Mouse (Mus musculus): Measurements from ENCODE around the gene Cavin3.
A peak's percentile ranks its signal among the peaks of the same experiment; 100 is the strongest.

The Cavin3 gene

DNA sequence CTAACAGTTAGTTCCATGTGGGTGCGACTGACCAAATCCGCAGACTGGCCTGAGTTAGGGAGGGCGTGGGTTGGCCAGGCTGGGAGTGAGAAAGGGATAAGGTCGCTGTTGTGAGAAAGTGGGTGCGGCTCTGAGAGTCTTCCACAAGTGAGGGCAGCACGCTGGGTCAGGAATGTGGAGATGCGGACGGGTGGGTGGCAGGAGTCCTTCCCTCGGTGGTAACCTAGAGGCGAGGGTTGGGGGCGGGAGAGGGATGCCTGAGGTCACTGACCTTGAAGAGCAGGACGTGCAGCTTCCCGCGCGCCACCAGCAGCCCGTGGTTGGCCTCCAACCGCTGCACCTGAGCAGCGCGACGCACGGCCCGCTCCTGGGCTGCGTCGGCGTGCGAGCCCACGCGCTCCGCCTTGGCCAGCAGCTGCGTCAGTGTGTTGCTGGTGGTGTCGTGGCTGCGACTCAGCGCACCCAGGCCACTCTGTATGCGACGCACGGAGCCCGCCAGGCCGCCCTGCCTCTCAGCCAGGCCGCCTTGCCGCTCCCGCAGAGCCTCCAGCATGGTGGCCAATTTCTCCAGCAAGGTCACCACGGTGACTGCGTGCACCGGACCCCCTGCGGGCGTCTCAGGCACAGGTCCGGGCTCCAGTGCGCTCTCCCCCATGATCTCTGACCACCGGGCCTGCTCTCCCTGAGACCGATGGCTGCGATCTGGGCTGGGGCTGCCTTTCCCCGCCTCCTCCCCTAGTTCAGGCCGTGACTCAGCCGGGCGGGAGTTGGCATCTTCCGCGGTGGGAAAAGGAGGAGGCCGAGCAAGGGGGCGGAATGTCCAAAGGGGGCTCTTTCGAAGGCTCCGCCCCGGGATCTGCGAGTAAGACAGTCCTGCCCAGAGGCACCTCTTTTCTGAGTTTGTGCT, at the start of gene Cavin3:
Gene Cavin3 (minus strand): TSS at position 796 of the 907 bp plus-strand sequence.
- no peak for DNase-seq (ENCODE audit: low read depth)

DNA sequence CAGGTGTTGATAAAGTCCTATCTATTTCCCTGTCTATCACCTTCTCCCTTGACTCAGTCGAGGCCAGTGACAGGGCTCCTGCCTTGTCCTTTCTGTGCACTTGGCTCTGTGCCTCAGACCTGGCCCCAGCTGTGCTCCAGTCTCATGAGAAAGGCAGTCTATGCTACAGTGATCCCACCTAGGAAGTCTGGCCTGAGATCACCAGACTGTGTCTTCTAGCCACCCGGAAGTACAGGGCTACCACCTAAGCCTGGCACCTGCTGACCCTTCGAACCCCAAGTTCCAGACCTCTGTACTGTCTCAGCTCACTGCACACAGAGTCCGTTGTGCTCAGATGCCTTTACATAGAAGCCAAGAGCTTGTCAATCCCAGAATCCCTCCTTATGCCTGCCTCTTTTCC, 46.0 kb upstream of the Cavin3 start:
- DNase-seq (ENCODE audit: low read depth) = no peak

DNA sequence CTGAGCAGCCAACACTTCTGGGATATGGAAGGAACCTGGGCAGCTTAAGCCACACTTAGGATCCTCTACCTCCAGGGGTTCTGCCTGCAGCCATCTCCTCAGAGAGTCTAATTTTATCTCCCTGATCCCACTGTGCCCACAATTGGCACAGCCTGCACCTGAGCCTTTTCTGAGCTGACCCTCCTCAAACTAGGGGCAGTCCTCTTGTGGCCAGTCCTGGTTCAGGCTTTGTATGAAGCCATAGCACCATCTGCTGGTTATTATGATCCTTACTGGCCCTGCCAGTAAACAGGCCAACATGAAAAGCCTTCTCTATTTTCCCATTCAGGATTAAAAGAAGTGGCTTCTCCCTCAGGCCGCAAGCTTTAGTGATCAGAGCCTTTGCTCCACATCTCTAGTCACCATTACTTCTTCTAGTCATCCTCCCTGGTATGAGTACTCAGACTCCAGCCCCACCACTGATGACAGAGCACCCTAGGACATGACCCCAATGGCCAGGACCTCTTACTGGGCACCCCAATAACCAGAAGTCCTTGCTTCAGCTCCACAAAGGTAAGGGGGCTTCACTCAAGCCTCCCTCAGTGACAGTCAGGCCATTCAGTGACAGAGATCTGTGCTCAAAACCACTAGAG, 45.3 kb upstream of the Cavin3 start:
- no peak for DNase-seq (ENCODE audit: low read depth)

DNA sequence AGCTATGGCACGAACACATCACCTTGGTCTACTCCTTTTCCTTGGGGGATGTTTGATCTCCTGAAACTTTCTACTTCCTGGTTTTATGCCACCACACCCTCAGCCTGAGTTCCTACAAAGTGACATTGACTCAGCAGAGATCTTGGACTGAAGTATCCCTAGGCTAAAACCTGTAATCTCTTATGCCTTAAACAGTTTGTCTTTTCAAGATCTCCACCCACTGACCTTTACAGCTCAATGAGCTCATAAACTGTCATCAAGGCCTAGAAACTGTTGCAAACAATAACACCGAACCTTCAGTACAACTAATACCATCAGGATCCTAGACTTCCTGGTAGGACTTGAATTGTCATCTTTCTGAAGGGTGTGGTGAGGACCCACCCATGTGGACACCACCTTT, 42.1 kb upstream of the Cavin3 start:
- DNase-seq (ENCODE audit: low read depth) = no peak

DNA sequence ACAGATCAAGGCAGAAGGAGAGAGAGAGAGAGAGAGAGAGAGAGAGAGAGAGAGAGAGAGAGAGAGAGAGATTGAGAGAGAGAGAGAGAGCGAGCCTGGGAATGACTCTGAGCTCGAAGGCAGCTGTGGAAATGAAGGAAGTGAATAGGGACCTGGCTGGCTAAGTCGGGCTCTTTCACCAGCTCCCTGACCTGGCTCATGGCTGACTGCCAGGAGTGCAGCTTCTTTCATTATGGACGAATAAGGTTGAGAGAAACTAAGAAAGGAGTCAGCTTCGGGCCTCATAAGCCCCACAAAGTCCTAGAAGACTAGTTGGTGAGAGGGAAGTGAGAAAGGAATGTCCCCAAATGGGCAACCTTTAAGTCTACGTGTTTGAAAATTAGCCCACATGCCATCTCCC, 38.1 kb upstream of the Cavin3 start:
- DNase-seq (ENCODE audit: low read depth) = no peak

DNA sequence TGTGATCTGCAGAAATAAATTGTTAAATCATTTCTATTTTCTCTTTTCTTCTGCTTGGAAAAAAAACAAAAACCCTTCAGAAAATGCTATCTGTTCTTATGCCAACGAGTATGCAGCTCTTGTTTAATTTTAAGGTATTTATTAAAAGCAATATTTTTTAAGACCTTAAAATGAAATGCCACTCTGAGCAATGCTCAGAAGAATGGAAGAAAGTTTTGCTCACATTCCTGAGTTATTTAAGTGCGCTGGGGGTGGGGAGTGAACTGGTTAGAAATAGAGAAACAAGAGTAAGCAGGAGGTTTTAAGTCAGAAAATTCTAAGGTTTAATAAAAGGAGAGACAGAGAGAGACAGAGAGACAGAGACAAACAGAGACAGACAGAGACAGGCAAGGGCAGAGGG, 37.7 kb upstream of the Cavin3 start:
- DNase-seq (ENCODE audit: low read depth) = no peak

DNA sequence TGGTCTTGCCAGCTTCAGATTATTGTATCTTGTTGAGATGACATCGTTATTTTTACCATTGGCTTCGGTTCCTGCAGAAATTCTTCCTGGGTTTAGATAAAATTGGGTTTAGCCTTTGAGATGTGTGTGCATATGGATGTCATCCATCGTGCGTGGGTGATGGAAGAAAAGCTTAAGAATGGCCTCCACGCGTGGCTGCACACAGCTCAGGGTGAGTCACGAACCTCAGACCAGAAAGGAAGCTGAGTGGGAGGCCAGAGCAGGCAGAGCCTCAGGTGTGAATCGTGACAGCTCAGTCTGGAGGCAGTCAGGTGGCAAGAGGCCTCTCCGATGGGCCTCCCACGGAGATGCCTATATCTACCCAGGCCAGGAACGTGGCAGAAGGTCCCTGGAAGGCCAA, 37.2 kb upstream of the Cavin3 start:
- no peak for DNase-seq (ENCODE audit: low read depth)

DNA sequence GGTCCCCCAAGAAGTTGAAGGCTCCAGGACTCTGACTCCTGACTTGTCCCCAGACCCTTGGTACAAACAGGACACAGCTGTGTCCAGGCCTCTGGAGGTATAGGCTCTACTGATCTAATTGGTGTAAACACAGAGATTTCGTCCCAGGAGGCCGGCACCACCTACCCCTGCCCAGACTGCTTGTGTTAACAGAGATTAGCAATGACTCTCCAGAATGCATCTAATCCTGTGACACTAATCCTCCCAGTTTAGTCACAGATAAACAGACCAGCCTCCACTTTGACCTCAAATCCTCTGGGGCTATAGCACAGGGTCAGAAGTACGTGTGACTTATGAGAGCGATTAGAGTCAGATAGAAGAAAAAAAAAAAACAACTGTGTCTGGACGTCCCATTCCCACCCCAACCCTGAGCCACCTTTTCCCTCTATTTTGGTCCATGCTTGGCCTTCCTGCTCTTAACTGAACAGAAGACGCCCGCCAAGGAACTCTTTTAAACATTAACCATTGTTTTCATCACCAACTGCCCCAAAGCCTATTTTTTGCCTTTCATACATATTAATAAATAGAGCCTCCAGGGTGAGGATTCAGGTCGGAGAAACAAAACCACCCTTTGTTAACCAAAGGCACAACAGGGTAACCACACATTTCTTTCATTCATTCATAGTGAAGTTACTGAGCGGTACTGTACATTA, 34.7 kb upstream of the Cavin3 start:
- no peak for DNase-seq (ENCODE audit: low read depth)

DNA sequence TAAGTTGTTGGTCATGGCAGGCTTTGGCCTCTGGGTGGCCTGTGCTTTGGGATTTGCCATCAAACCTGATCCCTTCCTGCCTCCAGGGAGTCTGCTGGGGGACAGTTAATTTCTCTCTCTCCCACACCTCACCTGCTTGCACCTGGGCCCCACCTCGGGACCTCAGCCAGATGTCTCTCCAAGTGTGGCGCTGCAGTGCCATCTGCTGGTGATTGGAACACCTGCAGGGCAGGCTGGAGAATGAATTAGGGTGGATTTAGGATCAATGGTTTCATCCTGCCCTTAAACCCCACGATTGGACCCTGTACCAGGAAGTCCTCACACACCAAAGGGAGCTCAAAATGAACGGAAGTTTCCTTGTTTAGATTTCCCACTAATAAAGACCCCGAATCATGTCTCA, 33.1 kb upstream of the Cavin3 start:
- peak; percentile 70 for DNase-seq (ENCODE audit: low read depth)

DNA sequence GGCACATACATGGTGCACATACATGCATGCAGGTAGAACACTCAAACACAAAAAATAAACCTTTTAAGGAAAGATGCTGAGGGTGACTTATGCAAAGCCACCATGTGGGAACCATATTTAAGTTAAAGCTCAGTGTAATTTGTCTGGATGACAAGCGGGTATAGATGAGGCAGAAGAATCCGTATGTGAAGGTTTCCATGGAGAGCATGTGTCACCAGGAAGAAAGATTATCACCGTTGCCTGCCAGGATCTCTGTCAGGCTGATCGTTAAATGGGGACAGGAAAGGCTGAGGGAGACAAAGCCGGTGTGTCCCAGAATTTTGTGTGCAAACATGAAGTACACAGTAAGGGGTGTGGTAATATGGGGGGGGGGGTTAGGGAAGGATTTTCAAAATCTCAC, 32.5 kb upstream of the Cavin3 start:
- no peak for DNase-seq (ENCODE audit: low read depth)

DNA sequence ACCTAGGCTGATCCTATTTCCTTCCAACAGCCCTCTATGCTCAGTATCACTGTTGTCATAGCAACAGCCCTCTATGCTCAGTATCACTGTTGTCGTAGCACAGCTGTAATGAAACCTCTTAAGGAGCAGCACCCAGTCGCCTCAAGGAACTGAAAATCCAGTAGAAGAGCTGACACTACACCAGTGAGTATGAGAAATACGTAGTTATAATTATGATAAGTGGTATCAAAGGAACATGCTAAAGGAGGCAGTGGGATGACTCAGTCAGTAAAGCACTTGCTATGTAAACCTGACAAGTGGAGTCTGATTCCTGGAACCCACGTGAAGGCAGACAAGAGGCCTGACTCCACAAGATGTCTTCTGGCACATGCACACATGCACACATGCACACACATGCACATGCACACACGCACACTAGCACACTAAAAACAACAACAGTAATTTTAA, 31.8 kb upstream of the Cavin3 start:
- no peak for DNase-seq (ENCODE audit: low read depth)

DNA sequence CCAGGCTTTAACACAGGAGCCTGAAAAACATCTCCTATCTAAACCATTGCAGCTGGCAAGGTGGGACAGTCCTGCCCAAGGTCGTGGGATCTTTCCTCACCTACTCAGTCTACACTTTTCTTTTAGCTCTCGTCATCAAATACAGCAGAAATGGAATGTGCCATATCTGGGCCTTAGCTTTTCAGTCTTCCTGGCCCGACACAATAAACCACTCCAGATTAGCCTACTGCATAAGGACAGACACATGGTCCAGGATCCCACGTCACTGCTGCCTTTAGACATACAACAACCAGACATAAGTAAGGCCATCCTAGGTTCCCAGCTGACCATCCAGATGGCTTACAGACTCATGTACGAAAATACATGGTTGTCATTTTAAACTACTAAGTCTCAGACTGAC, 28.0 kb upstream of the Cavin3 start:
- DNase-seq (ENCODE audit: low read depth) = no peak

DNA sequence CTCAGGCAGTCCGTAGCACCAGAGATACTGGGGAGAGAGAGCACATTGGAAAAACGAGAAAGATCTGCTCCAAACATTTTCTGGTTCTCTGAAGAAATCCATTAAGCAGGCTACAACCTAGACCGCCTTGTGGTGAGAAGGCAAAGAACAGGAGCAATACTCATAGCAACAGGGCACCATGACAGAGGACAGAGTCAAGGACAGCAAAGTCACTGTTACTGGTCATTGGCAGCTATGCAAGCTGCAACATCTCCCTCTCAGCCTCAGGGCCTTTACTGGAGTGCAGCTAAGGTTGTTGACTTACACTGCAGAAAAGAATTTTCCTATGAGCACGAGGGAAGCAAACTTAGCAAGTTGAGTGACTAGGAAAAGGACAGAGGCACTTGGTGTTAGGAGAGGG, 25.2 kb upstream of the Cavin3 start:
- no peak for DNase-seq (ENCODE audit: low read depth)

DNA sequence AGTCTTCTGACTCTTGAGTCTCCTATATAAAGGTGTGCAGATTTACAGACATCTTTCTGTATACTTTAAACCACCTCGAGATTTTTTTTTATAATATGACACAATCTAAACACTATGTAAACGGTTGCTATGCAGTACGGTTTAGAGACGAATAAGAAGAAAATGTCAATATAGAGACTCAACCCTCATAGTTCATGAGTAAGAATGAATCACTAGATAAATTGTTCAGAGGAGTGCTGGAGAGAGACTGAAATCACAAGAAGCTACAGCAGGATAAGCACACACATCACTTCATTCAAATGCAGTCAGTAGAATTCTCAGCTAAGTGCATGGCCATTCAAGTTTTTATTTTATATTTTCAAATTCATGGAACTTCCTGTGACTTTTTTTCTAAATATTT, 19.9 kb upstream of the Cavin3 start:
- no peak for DNase-seq (ENCODE audit: low read depth)

DNA sequence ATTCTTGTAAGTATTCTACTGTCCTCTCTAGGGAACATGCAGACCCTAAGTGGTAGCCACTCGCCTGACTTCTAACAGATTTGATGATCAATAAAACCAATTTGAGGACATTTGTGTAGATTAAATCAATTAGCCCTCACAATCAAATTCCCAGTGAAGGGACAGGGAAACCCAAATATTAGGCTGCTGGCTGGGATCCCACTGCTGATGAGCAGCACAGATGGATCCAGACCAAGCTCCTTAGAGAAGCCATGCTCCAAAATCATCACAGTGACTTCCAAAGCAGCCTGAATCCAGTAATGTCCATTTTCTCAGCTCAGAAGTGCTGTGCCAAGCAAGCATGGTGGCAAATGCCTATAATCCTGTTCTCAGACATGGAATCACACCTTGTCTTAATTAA, 17.6 kb upstream of the Cavin3 start:
- DNase-seq (ENCODE audit: low read depth) = no peak

DNA sequence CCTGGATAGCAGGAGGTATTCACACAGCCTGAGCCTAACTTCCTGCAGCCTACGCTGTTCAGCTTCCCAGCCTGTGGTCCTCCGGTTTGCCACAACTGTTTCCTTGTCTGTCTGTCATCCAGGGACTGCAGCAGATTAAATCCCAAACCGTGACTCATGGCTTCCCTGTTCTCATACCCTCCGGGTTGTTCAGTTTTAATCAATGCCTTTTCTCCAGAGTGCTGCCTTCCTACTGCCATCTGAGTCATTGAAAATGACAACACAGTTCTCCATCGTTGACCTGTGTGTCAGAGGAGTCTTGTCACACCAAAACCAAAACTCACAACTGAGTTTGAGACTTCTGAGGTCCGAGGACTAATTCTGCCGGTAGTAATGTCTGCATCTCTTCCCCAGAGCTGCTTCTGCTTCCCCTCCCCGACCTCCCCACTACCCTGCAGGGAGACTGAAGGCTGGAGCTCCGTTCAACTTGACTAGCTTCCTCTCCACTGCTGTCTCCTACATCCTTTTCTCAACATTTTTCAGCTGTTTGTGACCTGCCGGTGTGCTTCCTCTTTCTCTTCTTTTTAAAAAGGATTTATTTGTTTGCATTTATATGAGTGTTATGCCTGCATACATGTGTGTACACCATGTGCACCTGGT, 16.9 kb upstream of the Cavin3 start:
- DNase-seq (ENCODE audit: low read depth) = no peak

DNA sequence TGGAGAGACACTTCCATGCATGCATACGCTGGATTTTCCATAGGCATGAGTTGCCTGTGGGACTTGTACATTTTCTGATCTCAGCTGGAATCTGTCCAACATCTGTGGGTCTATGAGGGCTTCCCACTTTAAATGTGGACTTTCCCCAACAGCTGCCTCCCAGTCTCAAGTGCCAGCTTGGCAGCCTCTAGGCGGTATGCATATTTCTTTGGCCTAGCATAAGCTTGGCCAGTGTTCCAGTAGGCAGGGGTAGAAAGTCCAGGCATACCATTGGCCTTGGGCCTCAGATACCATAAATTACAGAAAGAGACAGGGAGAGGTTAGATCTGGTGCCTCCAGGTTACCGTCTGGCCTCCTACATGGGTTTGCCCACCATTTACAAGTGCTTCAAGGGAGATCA, 15.8 kb upstream of the Cavin3 start:
- no peak for DNase-seq (ENCODE audit: low read depth)

DNA sequence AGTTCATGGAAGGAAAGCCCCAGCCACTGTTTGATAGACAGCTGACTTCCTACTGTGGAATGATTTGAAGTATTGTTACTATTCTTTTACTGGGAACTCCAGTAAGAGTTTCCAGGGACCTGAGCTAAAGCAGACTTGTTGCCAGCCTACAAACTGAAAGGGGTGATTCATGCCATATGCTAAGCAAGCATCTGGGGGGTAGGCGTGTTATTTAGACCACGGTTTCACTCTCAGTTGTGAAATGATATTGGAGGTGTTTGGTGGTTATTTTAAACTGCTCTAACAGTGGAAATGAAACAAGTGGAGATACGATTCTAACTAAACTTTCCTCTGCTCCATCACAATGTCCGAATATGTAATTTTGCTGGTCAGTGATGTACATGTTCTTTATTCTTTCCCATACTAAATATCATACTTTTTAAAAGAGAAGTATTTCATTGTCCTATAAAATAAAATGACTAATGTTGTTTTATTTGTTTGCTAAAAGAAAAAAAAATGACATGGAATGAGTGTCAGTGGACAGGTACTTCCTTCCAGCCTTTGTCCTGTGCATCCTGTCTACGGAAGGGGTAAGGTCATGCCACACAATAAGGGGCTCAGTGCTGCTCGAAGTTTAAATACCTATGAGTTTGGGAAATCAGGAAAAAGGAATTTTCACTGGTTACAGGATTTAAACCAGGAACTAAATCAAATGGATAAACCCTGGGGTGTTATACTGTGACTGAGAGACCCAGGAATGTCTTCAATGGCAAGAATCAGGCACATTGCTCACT, 5.2 kb upstream of the Cavin3 start:
- no peak for DNase-seq (ENCODE audit: low read depth)

DNA sequence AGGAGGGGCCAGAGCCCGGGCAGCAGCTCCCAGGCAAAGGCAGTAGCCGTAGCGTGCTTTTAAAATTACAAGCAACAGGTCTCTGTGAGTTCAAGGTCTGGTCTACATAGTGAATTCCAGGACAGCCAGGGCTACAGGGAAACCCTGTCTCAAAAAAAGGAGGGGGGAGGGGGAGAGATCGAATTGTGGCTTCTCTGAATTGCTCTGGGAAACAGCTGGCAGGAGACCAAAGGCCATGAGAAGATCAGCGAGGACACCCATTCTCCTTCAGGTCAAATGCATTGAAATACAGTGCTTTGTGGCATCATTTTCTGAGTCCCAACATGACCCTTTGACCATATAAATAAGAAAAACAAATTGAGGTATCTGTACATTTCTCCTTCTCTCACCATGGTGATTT, 2.9 kb upstream of the Cavin3 start:
- no peak for DNase-seq (ENCODE audit: low read depth)

DNA sequence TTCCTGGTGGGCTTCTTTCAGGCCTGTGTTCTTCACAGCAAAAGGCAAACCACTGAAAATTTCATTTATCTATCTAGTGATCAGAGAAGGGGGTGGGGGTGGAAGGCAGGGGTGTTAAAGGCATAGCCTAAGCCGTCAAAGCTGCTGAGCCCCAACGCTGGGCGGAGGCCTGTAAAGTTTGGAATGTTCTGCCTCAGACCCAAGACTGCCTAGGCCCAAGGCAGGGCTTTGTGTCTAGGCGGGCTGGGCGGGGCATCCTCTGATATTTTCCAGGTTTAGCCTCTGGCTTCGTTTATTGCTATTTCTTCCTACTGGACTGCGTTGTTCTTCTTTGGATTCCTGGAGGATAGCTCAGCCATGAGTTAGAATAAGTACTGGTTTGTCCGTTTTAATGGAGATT, 326 bp upstream of the Cavin3 start:
- no peak for DNase-seq (ENCODE audit: low read depth)

DNA sequence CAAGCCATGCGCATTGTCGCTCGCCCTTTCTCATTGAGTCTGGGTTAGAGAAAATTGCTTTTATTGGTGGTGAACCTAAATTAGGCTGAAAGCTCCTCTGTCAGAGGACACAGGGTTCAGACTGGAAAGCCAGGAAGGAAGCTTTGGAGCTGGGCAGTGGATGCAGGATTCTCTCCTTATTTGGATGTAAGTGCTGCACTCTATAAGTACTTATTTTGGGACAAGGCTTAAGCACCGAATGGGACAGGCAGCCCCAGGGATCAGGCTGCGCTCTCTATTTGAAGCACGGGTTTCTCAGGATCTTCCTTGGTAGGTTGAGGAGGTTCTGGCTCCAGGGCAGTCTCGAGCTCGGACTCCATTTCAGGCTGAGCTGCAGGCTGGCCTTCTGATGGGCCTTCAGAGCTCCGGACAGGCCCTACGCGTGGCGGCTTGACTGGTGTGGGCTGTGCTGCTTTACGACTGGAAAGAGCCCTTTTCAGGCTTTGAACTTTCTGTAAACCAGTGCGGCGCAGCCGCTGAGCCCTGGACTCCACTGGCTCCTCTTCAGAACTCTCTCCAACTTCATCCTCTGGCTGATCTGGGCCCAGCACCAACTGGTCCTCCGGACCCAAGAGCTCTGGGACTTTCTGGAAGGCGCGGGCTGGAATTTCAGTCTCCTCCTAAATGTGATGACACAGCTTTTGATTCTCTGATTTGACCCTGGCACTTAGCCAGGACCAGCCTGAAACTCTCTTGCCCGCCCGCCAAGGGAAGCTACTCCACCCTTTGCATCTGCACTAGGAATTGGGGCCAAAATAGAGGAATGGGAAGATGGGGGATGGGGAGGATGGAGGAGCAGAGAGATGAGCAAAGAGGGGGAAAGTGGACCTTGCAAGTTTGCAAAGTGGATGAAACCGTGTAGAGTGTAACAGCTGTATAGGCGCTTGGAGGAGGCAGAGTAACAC, 1.3 kb downstream of the Cavin3 start:
- no peak for DNase-seq (ENCODE audit: low read depth)

Data from induced T-regulatory cell, adult 2 months (primary cell).